In the genomic region with DNA sequence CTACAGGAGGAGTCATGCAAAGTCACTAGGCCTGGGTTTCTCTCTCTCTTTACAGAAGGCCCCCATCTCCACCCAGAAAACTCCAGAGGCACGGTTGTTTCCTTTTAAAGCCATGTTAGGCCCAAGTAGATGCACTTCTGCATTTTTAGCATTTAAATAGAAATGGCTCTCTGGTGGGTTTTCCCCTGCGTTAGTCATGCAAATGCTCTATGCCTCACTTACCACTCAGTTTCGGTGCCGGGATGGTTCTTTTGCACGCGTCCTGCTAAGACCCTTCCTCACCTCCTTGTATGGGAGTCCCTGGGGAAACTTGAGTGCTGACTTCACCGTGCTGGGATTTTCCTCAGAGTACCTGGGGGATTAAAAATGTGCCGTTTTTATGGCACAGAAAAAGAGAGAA, we compare ENCODE assay signal across 14 mouse cellular contexts. TPM values are rescaled to one million over a fixed set of nuclear protein-coding genes. Genes with fewer than 3 reads are reported as not detected.
A peak's percentile ranks its signal among the peaks of the same experiment; 100 is the strongest.
DNase-seq lines count a peak whose midpoint lies in the region; ATAC-seq and TF ChIP-seq lines count a peak whose summit lies in the region.
"Had no signal": no experiment of that assay in that cellular context is flagged by ENCODE, and none has a peak within 500 bp of the region (broad histone marks: within the 10 kb centered on the region; RNA-seq: fewer than 3 reads in every experiment).

No protein-coding gene starts in this region.

- H3K27me3 ChIP-seq in ES-Bruce4 (ENCODE audit: control insufficient read depth, insufficient read depth, low read length, poor library complexity, severe bottlenecking): no peaks in the 10 kb centered on the region
- H3K27me3 ChIP-seq: hindbrain, embryonic 12.5 days; limb, embryonic 15.5 days had no signal

- H3K27ac ChIP-seq in ES-Bruce4 (ENCODE audit: insufficient read depth, low read length): peak overlapping the region; percentile 34; the same call in 1 of the 2 replicates
- H3K27ac ChIP-seq: heart, adult 2 months; hindbrain, embryonic 12.5 days; limb, embryonic 15.5 days had no signal

- no peaks in the 10 kb centered on the region for H3K9me3 ChIP-seq in ES-Bruce4 (replicated peaks; ENCODE audit: control insufficient read depth, insufficient read depth, low read length, poor library complexity, severe bottlenecking)
- H3K9me3 ChIP-seq: hindbrain, embryonic 12.5 days; limb, embryonic 15.5 days had no signal

- no peaks in the 10 kb centered on the region for H3K36me3 ChIP-seq in ES-Bruce4 (ENCODE audit: control insufficient read depth, insufficient read depth, low read length, poor library complexity, severe bottlenecking)
- H3K36me3 ChIP-seq: hindbrain, embryonic 12.5 days; limb, embryonic 15.5 days had no signal

- H3K4me1 ChIP-seq in ES-Bruce4 (ENCODE audit: control insufficient read depth, insufficient read depth, low read length): no peaks in the 10 kb centered on the region
- H3K4me1 ChIP-seq: hindbrain, embryonic 12.5 days had no signal

- peak; percentile 15 to 32 for DNase-seq in heart, adult 18-20 months
- no peak for DNase-seq in heart, postnatal 4 days
- peak; percentile 61 to 62 for DNase-seq in spleen, adult 18-20 months
- DNase-seq in gastrocnemius, postnatal 25 days: no peak
- no peak for DNase-seq in ovary, adult 18-20 months (ENCODE audit: low spot score)
- DNase-seq: kidney, postnatal 14 days; thymus, adult 2 months had no signal

- no peak for TF ChIP-seq POLR2A in ES-Bruce4 (IDR thresholded peaks at IDR 0.05; ENCODE audit: insufficient read depth, low read length)

- 0 out of 2 replicates have a peak overlapping the region, but pooled peaks have one; percentile 3 for H3K9ac ChIP-seq in ES-Bruce4 (ENCODE audit: low read depth, poor library complexity, severe bottlenecking)
- H3K9ac ChIP-seq: hindbrain, embryonic 12.5 days; limb, embryonic 15.5 days had no signal

- no peak overlapping the region for H3K4me3 ChIP-seq in ES-Bruce4 (ENCODE audit: low read depth, low read length)
- H3K4me3 ChIP-seq: heart, adult 2 months; hindbrain, embryonic 12.5 days; limb, embryonic 15.5 days; myocyte had no signal

- no peak for TF ChIP-seq CTCF in ES-Bruce4 (IDR thresholded peaks at IDR 0.05; ENCODE audit: low read depth, low read length)

- peak; percentile 48 for ATAC-seq in granulocyte monocyte progenitor cell, adult 5-6 weeks (replicated peaks; ENCODE audit: poor library complexity, severe bottlenecking)
- ATAC-seq in erythroblast, adult 5-6 weeks (replicated peaks; ENCODE audit: low FRiP score, poor library complexity, severe bottlenecking): no peak

- peak; percentile 61; the same call in 1 of the 2 replicates for TF ChIP-seq EP300 in ES-Bruce4 (IDR thresholded peaks at IDR 0.05; ENCODE audit: insufficient read depth, low read depth, low read length)

RNA-seq across cellular contexts. Expression of a gene that starts 44.4 kb away (rescaled TPM):
- 10 to 100 TPM in 1 of 2 experiments, 1 to 10 TPM in 1; 9.2 to 11.3 TPM for total RNA-seq in heart, adult 18-20 months (2021)
- total RNA-seq in heart, postnatal 4 days (2021): 10 to 100 TPM; 42.5 to 45.8 TPM
- 58.7 and 60.1 TPM in 2 replicates for polyA plus RNA-seq in ES-Bruce4 (2011; ENCODE audit: insufficient read depth, insufficient read length, low read depth, missing spikeins)
- total RNA-seq in granulocyte monocyte progenitor cell, adult 5-6 weeks (2014; fragmentation: Nextera tagmentation): 50.6 and 50.9 TPM in 2 replicates
- total RNA-seq in granulocyte monocyte progenitor cell, adult 5-6 weeks (2017): 31.9 and 33.1 TPM in 2 replicates
- total RNA-seq in erythroblast, adult 5-6 weeks (2015; ENCODE audit: low replicate concordance): 8.5 and 21.9 TPM in 2 replicates
- 6.8 and 9.5 TPM in 2 replicates for total RNA-seq in erythroblast, adult 5-6 weeks (2017; ENCODE audit: low replicate concordance)
- total RNA-seq in gastrocnemius, postnatal 25 days (2021): 1 to 10 TPM; 1.6 to 3.1 TPM

RNA-seq across cellular contexts. Expression of a gene that starts 55.3 kb away (rescaled TPM):
- total RNA-seq in heart, adult 18-20 months (2021): 10 to 100 TPM; 10.8 to 14.7 TPM
- 10 to 100 TPM; 23.2 to 24.1 TPM for total RNA-seq in heart, postnatal 4 days (2021)
- 40.1 and 41.7 TPM in 2 replicates for polyA plus RNA-seq in ES-Bruce4 (2011; ENCODE audit: insufficient read depth, insufficient read length, low read depth, missing spikeins)
- 41.5 and 48.4 TPM in 2 replicates for total RNA-seq in granulocyte monocyte progenitor cell, adult 5-6 weeks (2014; fragmentation: Nextera tagmentation)
- 70.0 and 71.0 TPM in 2 replicates for total RNA-seq in granulocyte monocyte progenitor cell, adult 5-6 weeks (2017)
- total RNA-seq in erythroblast, adult 5-6 weeks (2015; ENCODE audit: low replicate concordance): 3.1 and 5.6 TPM in 2 replicates
- 5.3 and 11.2 TPM in 2 replicates for total RNA-seq in erythroblast, adult 5-6 weeks (2017; ENCODE audit: low replicate concordance)
- total RNA-seq in gastrocnemius, postnatal 25 days (2021): 1 to 10 TPM; 5.7 to 6.2 TPM

Comparison
In these comparisons a context has a peak if more than half of its experiments do, and no peak if none do; other contexts are left out.
1. DNase-seq: peak in heart, adult 18-20 months (2 of 2) and spleen, adult 18-20 months (2 of 2); none in heart, postnatal 4 days (single experiment), gastrocnemius, postnatal 25 days (single experiment) and ovary, adult 18-20 months (single experiment).